In the genomic region with DNA sequence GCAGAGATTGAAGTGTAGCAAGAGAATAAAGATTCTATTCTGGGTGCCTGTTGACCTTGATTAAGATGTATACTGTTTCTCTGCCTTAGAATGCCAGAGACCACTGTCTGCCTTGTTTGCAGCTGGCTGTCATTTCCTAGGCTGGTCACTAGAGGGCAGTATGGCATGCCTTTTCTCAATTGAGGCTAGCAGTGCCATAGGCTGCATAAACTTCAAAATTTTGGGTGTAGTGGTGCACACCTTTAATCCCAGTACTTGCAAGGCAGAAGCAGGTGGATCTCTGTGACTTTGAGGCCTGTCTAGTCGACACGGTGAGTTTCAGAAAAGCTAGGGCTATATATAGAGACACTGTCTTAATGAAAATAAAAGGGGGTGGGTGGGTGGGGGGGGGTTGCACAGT, we compare ENCODE assay signal across 8 mouse cellular contexts. TPM values are rescaled to one million over a fixed set of nuclear protein-coding genes. Genes with fewer than 3 reads are reported as not detected.
A peak's percentile ranks its signal among the peaks of the same experiment; 100 is the strongest.
DNase-seq lines count a peak whose midpoint lies in the region; ATAC-seq lines count a peak whose summit lies in the region.

No protein-coding gene starts in this region.

- H3K4me2 ChIP-seq in neural tube, embryonic 15.5 days, result no peak overlapping the region
- H3K4me2 ChIP-seq in liver, embryonic 11.5 days, result no peak overlapping the region

- DNase-seq in neural tube, embryonic 10.5 days (ENCODE audit: extremely low spot score, low spot score), result peak; percentile 62
- peak; percentile 61 for DNase-seq in T-cell, adult 2 months (ENCODE audit: low spot score)
- DNase-seq in embryo, embryonic 10 days (ENCODE audit: low spot score), result peak; percentile 84
- peak; percentile 42 for DNase-seq in liver, embryonic 11.5 days (ENCODE audit: low spot score)
- peak; percentile 47 for DNase-seq in retina, adult 2 months (ENCODE audit: low read depth, low spot score)
- no peak for DNase-seq in Muller cell, postnatal 12 days (ENCODE audit: inconsistent ontology term)

- WGBS in neural tube, embryonic 15.5 days, result 23% methylated on average over 2 of the region's 2 CpGs
- WGBS in liver, embryonic 11.5 days, result 9% methylated on average over 2 of the region's 2 CpGs

- H3K9me3 ChIP-seq in neural tube, embryonic 15.5 days (replicated peaks), result no peaks in the 10 kb centered on the region
- H3K9me3 ChIP-seq in liver, embryonic 11.5 days (ENCODE audit: control insufficient read depth, low read length), result no peaks in the 10 kb centered on the region

- no peak for ATAC-seq in neural tube, embryonic 15.5 days (ENCODE audit: low FRiP score)
- peak; percentile 32 to 71; a peak in 1 of 4 replicates for ATAC-seq in hematopoietic stem cell, adult 5-6 weeks (replicated peaks in 1 of 2; ENCODE audit: insufficient read depth in 1 of 2, low FRiP score in 2 of 2, low TSS enrichment in 1 of 2, low read depth in 1 of 2, poor library complexity in 2 of 2, severe bottlenecking in 2 of 2)
- ATAC-seq in liver, embryonic 11.5 days (replicated peaks; ENCODE audit: low FRiP score), result no peak

- H3K9ac ChIP-seq in neural tube, embryonic 15.5 days (replicated peaks), result no peak overlapping the region
- H3K9ac ChIP-seq in liver, embryonic 11.5 days (ENCODE audit: low read depth, low read length), result no peak overlapping the region

- no peak overlapping the region for H3K27ac ChIP-seq in neural tube, embryonic 15.5 days (replicated peaks)
- no peak overlapping the region for H3K27ac ChIP-seq in liver, embryonic 11.5 days (ENCODE audit: low read depth, low read length)

- no peaks in the 10 kb centered on the region for H3K27me3 ChIP-seq in neural tube, embryonic 15.5 days (replicated peaks)
- no peaks in the 10 kb centered on the region for H3K27me3 ChIP-seq in liver, embryonic 11.5 days (replicated peaks; ENCODE audit: control insufficient read depth, insufficient read depth, low read length)

- no peak overlapping the region for H3K4me3 ChIP-seq in neural tube, embryonic 15.5 days (replicated peaks)
- no peak overlapping the region for H3K4me3 ChIP-seq in liver, embryonic 11.5 days (ENCODE audit: low read depth, low read length)

- H3K36me3 ChIP-seq in neural tube, embryonic 15.5 days, result peaks cover 22% of the 10 kb centered on the region
- H3K36me3 ChIP-seq in liver, embryonic 11.5 days (ENCODE audit: control insufficient read depth, insufficient read depth, low read length), result 0 out of 2 replicates have a peak, but pooled peaks cover 2% of the 10 kb centered on the region

- no peaks in the 10 kb centered on the region for H3K4me1 ChIP-seq in neural tube, embryonic 15.5 days
- no peaks in the 10 kb centered on the region for H3K4me1 ChIP-seq in liver, embryonic 11.5 days (replicated peaks; ENCODE audit: control insufficient read depth, insufficient read depth, low read length)

RNA-seq across cellular contexts. Expression of a gene that starts 17.6 kb away (rescaled TPM):
- not detected in 2 replicates for polyA plus RNA-seq in neural tube, embryonic 15.5 days (2015; fragmentation: Nextera tagmentation; extraction: Ambion mirVana)
- not detected in 2 replicates for total RNA-seq in hematopoietic stem cell, adult 5-6 weeks (2017)
- polyA plus RNA-seq in liver, embryonic 11.5 days (2014; fragmentation: Nextera tagmentation; extraction: Ambion mirVana), result not detected in 2 replicates

RNA-seq across cellular contexts. Expression of a gene that starts 19.3 kb away (rescaled TPM):
- 14.5 and 16.4 TPM in 2 replicates for polyA plus RNA-seq in neural tube, embryonic 15.5 days (2015; fragmentation: Nextera tagmentation; extraction: Ambion mirVana)
- 20.6 TPM in 2 replicates for total RNA-seq in hematopoietic stem cell, adult 5-6 weeks (2017)
- polyA plus RNA-seq in liver, embryonic 11.5 days (2014; fragmentation: Nextera tagmentation; extraction: Ambion mirVana), result 20.7 and 22.4 TPM in 2 replicates

RNA-seq across cellular contexts. Expression of a gene that starts 29.3 kb away (rescaled TPM):
- 56.5 and 57.1 TPM in 2 replicates for polyA plus RNA-seq in neural tube, embryonic 15.5 days (2015; fragmentation: Nextera tagmentation; extraction: Ambion mirVana)
- 59.3 and 82.4 TPM in 2 replicates for total RNA-seq in hematopoietic stem cell, adult 5-6 weeks (2017)
- 92.6 and 96.7 TPM in 2 replicates for polyA plus RNA-seq in liver, embryonic 11.5 days (2014; fragmentation: Nextera tagmentation; extraction: Ambion mirVana)

RNA-seq across cellular contexts. Expression of a gene that starts 33.7 kb away (rescaled TPM):
- not detected in 2 replicates for polyA plus RNA-seq in neural tube, embryonic 15.5 days (2015; fragmentation: Nextera tagmentation; extraction: Ambion mirVana)
- not detected in 2 replicates for total RNA-seq in hematopoietic stem cell, adult 5-6 weeks (2017)
- polyA plus RNA-seq in liver, embryonic 11.5 days (2014; fragmentation: Nextera tagmentation; extraction: Ambion mirVana), result 0.21 and 0.38 TPM in 2 replicates

Comparison
In these comparisons a context has a peak if more than half of its experiments do, and no peak if none do; other contexts are left out.
1. ATAC-seq: peak in hematopoietic stem cell, adult 5-6 weeks (2 of 2); none in neural tube, embryonic 15.5 days (single experiment) and liver, embryonic 11.5 days (single experiment).